Mouse (Mus musculus) heart, embryonic 16.5 days (tissue): ENCODE results near the gene Gm17334. TPM values are rescaled to one million over a fixed set of nuclear protein-coding genes. Genes with fewer than 3 reads are reported as not detected.

ENCODE experiments used
- ATAC-seq: fragments of 200-750 bp; cut with Nextera tagmentation; replicated peaks from 2 replicates; pipeline ENCODE4 v1.8.0; 2017; ENCODE audit warnings: moderate number of reproducible peaks; ENCODE audit not compliant: insufficient read depth, low FRiP score; ENCODE audit errors: extremely low read depth
- H3K27ac ChIP-seq: fragments of 300-500 bp; sonication (generic); 2 replicates; pipeline ENCODE4 v1.5.1; 2014; ENCODE audit warnings: mild to moderate bottlenecking, low read length, control low read depth, moderate library complexity
- H3K27me3 ChIP-seq: fragments of 300-500 bp; sonication (generic); 2 replicates; pipeline ENCODE4 v1.6.1; 2014; ENCODE audit warnings: low read length, mixed read lengths; ENCODE audit not compliant: control insufficient read depth, insufficient read depth
- H3K36me3 ChIP-seq: fragments of 300-500 bp; sonication (generic); 2 replicates; pipeline ENCODE4 v1.6.1; 2014; ENCODE audit not compliant: control insufficient read depth, insufficient read depth
- H3K4me1 ChIP-seq: fragments of 300-500 bp; sonication (generic); 2 replicates; pipeline ENCODE4 v1.6.1; 2014; ENCODE audit warnings: low read length, mixed read lengths; ENCODE audit not compliant: control insufficient read depth, insufficient read depth
- H3K4me2 ChIP-seq: fragments of 300-500 bp; sonication (generic); 2 replicates; pipeline ENCODE4 v1.6.1; 2014; ENCODE audit warnings: low read depth, mild to moderate bottlenecking, control low read depth, low read length
- H3K4me3 ChIP-seq: fragments of 300-500 bp; sonication (generic); 2 replicates; pipeline ENCODE4 v1.5.1; 2014; ENCODE audit warnings: mild to moderate bottlenecking, control low read depth, low read length
- H3K9ac ChIP-seq: fragments of 300-500 bp; sonication (generic); 2 replicates; pipeline ENCODE4 v1.6.1; 2014; ENCODE audit warnings: low read length, control low read depth
- H3K9me3 ChIP-seq: fragments of 300-500 bp; sonication (generic); replicated peaks from 2 replicates; pipeline ENCODE4 v1.6.1; 2016; ENCODE audit warnings: low read length; ENCODE audit not compliant: control insufficient read depth
- WGBS: fragments of 180-500 bp; shearing (Covaris S2); extraction: QIAGEN DNeasy Blood & Tissue Kit; methylation state at CpG from one replicate; pipeline ENCODE4 v1.1.7; 2014; 5-methylcytosine and 5-hydroxymethylcytosine counted together
- polyA plus RNA-seq: library from polyadenylated mRNA; unstranded; fragments of >200 nt; fragmentation: Nextera tagmentation; extraction: Ambion mirVana; gene quantifications from 2 replicates; pipeline ENCODE4 v1.2.1, GENCODE M21; 2015

Gm17334 gene
- polyA plus RNA-seq, 1 experiment from 2014 or later = 0.53 TPM

- no peaks in the 10 kb centered on the region for H3K36me3 ChIP-seq
- no peak overlapping the region for H3K9ac ChIP-seq
- H3K9me3 ChIP-seq = no peaks in the 10 kb centered on the region
- H3K27me3 ChIP-seq = no peaks in the 10 kb centered on the region
- 88% methylated on average over 5 of the region's 5 CpGs for WGBS
- H3K4me1 ChIP-seq = peaks cover 9% of the 10 kb centered on the region
- no peak overlapping the region for H3K27ac ChIP-seq
- no peak overlapping the region for H3K4me2 ChIP-seq
- ATAC-seq = no peak
- no peak overlapping the region for H3K4me3 ChIP-seq
Observed at GRCm38 (mm10) chr11:53800975-53801374, 28.0 kb upstream of the Gm17334 start.

- no peak overlapping the region for H3K27ac ChIP-seq
- no peak overlapping the region for H3K4me3 ChIP-seq
- 77% methylated on average over 4 of the region's 4 CpGs for WGBS
- H3K9ac ChIP-seq = no peak overlapping the region
- H3K4me1 ChIP-seq = peaks cover 19% of the 10 kb centered on the region
- no peak overlapping the region for H3K4me2 ChIP-seq
- no peaks in the 10 kb centered on the region for H3K27me3 ChIP-seq
- no peaks in the 10 kb centered on the region for H3K9me3 ChIP-seq
- no peaks in the 10 kb centered on the region for H3K36me3 ChIP-seq
- ATAC-seq = no peak
Observed at GRCm38 (mm10) chr11:53800036-53800435, 27.0 kb upstream of the Gm17334 start.

DNA sequence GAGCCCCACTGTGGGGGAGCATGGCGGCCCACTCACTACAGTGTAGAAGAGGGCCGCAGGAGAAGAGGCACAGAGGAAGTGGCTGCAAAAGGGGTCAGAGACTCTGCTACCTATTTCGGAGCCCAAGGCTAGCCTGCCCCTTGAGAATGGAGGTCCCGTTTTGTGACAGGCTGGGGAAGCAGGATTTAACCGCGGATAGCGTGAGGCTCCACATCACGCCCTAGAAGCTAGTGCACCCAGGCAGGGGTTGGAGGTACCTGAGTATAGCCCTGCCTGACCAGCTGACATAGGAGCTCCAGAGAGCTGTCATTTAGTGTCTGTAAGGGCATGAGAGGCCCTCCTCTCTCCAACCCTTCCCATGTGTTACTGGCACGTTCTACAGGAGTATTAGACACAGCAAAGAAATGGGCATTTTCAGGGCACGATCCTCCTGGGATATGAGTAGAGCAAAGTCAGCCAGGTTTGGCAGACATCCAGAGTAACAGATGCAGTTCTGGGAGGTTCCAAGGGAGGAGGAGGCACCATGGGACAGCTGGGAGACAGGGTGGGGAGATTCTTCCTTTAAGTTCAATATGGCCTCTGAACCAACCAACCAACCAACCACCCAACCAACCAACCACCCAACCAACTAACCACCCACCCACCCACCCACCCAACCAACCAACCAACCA is 25.2 kb upstream of the Gm17334 start:
- H3K9me3 ChIP-seq = no peaks in the 10 kb centered on the region
- H3K4me3 ChIP-seq = no peak overlapping the region
- no peak overlapping the region for H3K9ac ChIP-seq
- no peaks in the 10 kb centered on the region for H3K36me3 ChIP-seq
- WGBS = 90% methylated on average over 10 of the region's 10 CpGs
- no peak overlapping the region for H3K4me2 ChIP-seq
- peaks cover 27% of the 10 kb centered on the region for H3K4me1 ChIP-seq
- no peak overlapping the region for H3K27ac ChIP-seq
- H3K27me3 ChIP-seq = no peaks in the 10 kb centered on the region
- no peak for ATAC-seq

DNA sequence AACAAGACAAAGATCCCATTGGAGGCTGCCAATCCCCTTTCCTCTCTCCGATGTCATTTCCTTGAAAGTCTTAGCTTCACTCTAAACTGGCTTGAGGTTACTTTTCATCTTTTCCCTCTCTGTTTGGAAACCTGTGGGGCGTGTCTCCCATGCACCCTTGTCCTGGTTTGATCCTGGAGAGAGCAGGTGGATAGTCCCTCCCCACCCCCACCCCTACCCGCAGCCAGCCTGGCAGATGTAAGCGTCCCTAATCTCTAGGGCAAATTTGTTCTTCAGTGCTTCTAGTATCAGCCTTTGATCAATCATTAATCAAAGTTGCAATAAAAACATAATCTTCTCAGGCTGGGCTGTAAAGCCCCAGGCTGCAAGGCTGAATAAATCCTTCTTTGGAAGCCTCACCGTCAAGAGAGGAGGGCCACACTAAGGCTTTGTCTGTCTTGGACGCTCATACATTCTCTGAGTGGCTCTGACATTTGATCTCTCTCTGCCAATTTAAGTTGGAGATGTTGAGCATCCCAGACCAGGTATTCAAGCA is 24.5 kb upstream of the Gm17334 start:
- no peak overlapping the region for H3K27ac ChIP-seq
- 76% methylated on average over 6 of the region's 6 CpGs for WGBS

DNA sequence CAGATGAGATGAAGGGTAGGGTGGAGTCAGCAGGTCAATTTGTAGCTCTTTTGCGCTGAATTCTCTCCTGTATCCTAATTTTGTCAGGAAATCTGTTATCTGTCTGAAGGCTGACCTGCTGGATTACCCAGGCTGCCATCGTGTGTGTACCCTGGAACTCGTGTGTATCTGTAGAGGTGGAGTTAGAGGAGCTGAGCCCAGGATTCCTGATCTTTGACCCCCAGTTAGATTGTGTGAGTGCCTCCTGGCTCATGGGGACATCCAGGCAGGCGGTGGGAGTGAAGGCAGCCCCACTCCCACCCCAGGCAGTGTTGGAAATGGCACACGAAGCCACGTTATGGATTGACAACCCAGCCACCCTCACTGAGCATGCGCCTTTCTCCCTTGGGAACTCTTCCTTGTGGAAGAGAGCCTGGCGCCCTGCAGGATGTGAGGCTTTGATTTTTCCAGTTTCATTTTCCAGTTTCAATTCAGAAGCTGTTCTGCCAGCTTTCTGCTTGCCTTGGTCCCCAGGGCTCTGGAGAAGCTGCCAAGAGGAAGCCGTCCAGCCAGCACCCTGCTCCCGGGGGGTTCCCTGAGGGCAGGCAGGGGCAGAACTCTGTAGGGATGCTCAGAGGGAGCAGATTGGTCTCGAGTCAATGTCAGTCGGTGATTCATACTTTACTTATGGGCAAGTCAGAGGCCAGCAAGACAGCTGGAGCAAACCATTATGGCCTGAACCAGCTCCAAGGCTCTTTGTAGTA is 23.6 kb upstream of the Gm17334 start:
- 40% methylated on average over 12 of the region's 12 CpGs for WGBS
- Histone ChIP-seq H3K4me1 (peaks cover 27% of the 10 kb centered on the region), H3K9ac (peak overlapping the region; percentile 31), H3K27me3 (no peaks in the 10 kb centered on the region), H3K9me3 (no peaks in the 10 kb centered on the region), H3K4me3 (no peak overlapping the region), H3K4me2 (peak overlapping the region; percentile 23; the same call in 1 of the 2 replicates), H3K27ac (peak overlapping the region; percentile 70), H3K36me3 (no peaks in the 10 kb centered on the region)
- no peak for ATAC-seq

More for the DNA sequence above, 24.5 kb upstream of the Gm17334 start:
- ATAC-seq = no peak
- no peak overlapping the region for H3K9ac ChIP-seq
- H3K4me3 ChIP-seq = no peak overlapping the region
- H3K4me1 ChIP-seq = peaks cover 27% of the 10 kb centered on the region
- H3K9me3 ChIP-seq = no peaks in the 10 kb centered on the region
- no peaks in the 10 kb centered on the region for H3K27me3 ChIP-seq
- H3K4me2 ChIP-seq = no peak overlapping the region
- no peaks in the 10 kb centered on the region for H3K36me3 ChIP-seq

GRCm38 (mm10) chr11:53795813-53796212 is 22.8 kb upstream of the Gm17334 start:
- Histone ChIP-seq H3K9ac (0 out of 2 replicates have a peak overlapping the region, but pooled peaks have one; percentile 31), H3K27ac (peak overlapping the region; percentile 70), H3K4me2 (no peak overlapping the region), H3K4me1 (peaks cover 27% of the 10 kb centered on the region), H3K4me3 (no peak overlapping the region), H3K9me3 (no peaks in the 10 kb centered on the region), H3K36me3 (no peaks in the 10 kb centered on the region), H3K27me3 (no peaks in the 10 kb centered on the region)
- ATAC-seq = peak; percentile 59
- 30% methylated on average over 8 of the region's 8 CpGs for WGBS

DNA sequence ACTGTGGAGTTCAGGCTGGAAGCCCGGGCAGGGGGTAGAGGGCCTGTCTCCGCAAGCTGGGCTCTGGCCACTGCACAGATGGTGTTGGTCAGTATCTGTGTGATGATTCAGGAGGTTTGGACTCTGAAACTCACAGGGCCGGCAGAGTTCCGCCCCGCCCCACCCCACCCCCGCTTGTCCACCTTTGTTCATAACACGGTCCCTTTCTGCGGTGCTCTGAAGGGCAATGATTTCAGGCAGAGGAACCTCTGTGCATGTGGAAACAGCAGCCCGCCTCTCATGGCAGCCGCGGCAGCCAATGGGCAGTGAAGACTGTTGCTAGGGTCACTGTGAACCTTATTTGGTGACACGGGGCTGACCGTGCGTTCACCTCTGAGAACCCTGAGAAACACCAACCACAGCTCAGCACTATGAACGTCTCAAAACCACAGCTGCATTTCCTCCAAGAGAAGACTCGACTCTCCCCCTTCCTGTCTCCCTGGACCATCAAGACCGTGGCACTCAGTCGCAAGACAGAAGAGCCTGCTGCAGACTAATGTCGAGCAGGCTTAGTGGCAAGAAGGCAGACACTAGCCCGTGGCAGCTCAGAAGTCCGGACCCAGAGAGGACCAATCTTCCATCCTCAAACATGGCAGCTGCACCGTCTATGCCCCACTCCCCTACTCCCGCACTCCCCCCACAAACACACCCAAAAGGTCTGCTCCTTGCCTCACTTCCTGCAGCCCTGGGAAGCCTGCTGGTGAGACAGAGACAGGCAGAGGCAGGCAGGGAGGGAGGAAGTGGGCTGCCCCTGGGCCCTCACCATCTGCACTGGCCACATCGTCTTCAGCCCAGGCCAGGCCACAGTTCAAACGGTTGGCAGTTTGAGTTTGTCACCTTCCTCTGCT is 21.9 kb upstream of the Gm17334 start:
- H3K4me1 ChIP-seq = peaks cover 27% of the 10 kb centered on the region
- H3K36me3 ChIP-seq = no peaks in the 10 kb centered on the region
- peak overlapping the region; percentile 44 for H3K4me2 ChIP-seq
- peak overlapping the region; percentile 75 for H3K27ac ChIP-seq
- ATAC-seq = peak; percentile 46
- peaks cover 4% of the 10 kb centered on the region; the same call in 1 of the 2 replicates for H3K9me3 ChIP-seq
- no peak overlapping the region for H3K9ac ChIP-seq
- WGBS = 43% methylated on average over 25 of the region's 25 CpGs
- H3K4me3 ChIP-seq = no peak overlapping the region; the same call in 1 of the 2 replicates
- H3K27me3 ChIP-seq = no peaks in the 10 kb centered on the region

GRCm38 (mm10) chr11:53794015-53794414 is 21.0 kb upstream of the Gm17334 start:
- peaks cover 4% of the 10 kb centered on the region; the same call in 1 of the 2 replicates for H3K9me3 ChIP-seq
- H3K4me3 ChIP-seq = no peak overlapping the region
- H3K4me2 ChIP-seq = peak overlapping the region; percentile 17; the same call in 1 of the 2 replicates
- no peak for ATAC-seq
- H3K4me1 ChIP-seq = peaks cover 27% of the 10 kb centered on the region
- WGBS = 69% methylated on average over 3 of the region's 3 CpGs
- H3K36me3 ChIP-seq = no peaks in the 10 kb centered on the region
- H3K27me3 ChIP-seq = no peaks in the 10 kb centered on the region
- no peak overlapping the region for H3K9ac ChIP-seq
- peak overlapping the region; percentile 75 for H3K27ac ChIP-seq
